Mouse (Mus musculus) neural tube, embryonic 12.5 days (tissue): ENCODE data around the gene Timm23. TPM values are rescaled to one million over a fixed set of nuclear protein-coding genes. Genes with fewer than 3 reads are reported as not detected.
A peak's percentile ranks its signal among the peaks of the same experiment; 100 is the strongest.

Experiments used
- ATAC-seq: fragments of 200-750 bp; cut with Nextera tagmentation; 2 replicates; pipeline ENCODE4 v1.8.0; 2017; ENCODE audit warnings: low read depth, mild to moderate bottlenecking, moderate TSS enrichment, moderate library complexity; ENCODE audit not compliant: low FRiP score
- H3K27ac ChIP-seq: fragments of 300-500 bp; sonication (generic); 2 replicates; pipeline ENCODE4 v1.5.1; 2016
- H3K27me3 ChIP-seq: fragments of 300-500 bp; sonication (generic); replicated peaks from 2 replicates; pipeline ENCODE4 v1.6.1; 2016; ENCODE audit warnings: mild to moderate bottlenecking
- H3K36me3 ChIP-seq: fragments of 300-500 bp; sonication (generic); 2 replicates; pipeline ENCODE4 v1.6.1; 2016; ENCODE audit warnings: mild to moderate bottlenecking
- H3K4me1 ChIP-seq: fragments of 300-500 bp; sonication (generic); 2 replicates; pipeline ENCODE4 v1.6.1; 2016
- H3K4me2 ChIP-seq: fragments of 300-500 bp; sonication (generic); replicated peaks from 2 replicates; pipeline ENCODE4 v1.6.1; 2016; ENCODE audit warnings: mild to moderate bottlenecking
- H3K4me3 ChIP-seq: fragments of 300-500 bp; sonication (generic); 2 replicates; pipeline ENCODE4 v1.5.1; 2016
- H3K9ac ChIP-seq: fragments of 300-500 bp; sonication (generic); 2 replicates; pipeline ENCODE4 v1.6.1; 2016; ENCODE audit warnings: mild to moderate bottlenecking
- H3K9me3 ChIP-seq: fragments of 300-500 bp; sonication (generic); 2 replicates; pipeline ENCODE4 v1.6.1; 2016; ENCODE audit warnings: mild to moderate bottlenecking
- WGBS: fragments of 180-500 bp; shearing (Covaris S2); methylation state at CpG from one replicate; pipeline ENCODE4 v1.1.7; 2016; 5-methylcytosine and 5-hydroxymethylcytosine counted together
- polyA plus RNA-seq: library from polyadenylated mRNA; unstranded; fragments of >200 nt; fragmentation: Nextera tagmentation; extraction: Ambion mirVana; gene quantifications from 2 replicates; pipeline ENCODE4 v1.2.1, GENCODE M21; 2016

Timm23 gene
- polyA plus RNA-seq, 1 experiment from 2014 or later = 220 TPM

DNA sequence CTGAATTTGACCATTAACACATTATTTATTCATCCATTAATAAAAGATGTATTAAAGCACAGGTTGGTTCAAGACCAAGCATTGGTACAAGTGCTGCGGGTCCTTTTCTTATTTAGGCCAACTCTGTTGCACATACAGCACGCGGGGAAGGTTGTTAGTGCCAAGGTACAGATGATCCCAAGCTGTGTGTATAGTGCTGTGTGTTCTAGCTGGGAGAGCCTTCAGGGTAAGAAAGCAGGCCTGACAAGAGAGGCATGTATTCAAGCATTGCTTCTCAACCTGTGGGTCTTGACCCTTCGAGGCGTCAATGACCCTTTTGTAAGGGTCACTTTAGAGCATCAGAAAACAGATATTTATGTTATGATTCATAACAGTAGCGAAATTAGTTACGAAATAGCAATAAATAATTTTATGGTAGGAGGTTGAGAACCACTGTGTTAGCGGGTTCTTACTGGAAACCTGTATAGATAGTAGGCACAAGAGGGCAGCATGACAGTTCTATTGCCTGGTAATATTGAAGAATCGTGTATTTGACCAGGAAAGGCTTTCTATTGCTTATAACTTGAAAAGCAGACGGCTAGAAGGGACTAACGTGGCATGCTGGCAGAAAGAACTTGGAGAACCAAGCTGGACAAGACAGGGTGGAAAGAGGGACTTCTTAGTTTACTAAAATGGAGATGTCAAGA, 38.4 kb downstream of the Timm23 start:
- Histone ChIP-seq H3K4me1 (peaks cover 22% of the 10 kb centered on the region), H3K9me3 (no peaks in the 10 kb centered on the region), H3K9ac (no peak overlapping the region), H3K4me3 (no peak overlapping the region), H3K36me3 (no peaks in the 10 kb centered on the region), H3K27me3 (no peaks in the 10 kb centered on the region), H3K4me2 (no peak overlapping the region), H3K27ac (no peak overlapping the region)
- no peak for ATAC-seq
- 91% methylated on average over 11 of the region's 11 CpGs for WGBS

DNA sequence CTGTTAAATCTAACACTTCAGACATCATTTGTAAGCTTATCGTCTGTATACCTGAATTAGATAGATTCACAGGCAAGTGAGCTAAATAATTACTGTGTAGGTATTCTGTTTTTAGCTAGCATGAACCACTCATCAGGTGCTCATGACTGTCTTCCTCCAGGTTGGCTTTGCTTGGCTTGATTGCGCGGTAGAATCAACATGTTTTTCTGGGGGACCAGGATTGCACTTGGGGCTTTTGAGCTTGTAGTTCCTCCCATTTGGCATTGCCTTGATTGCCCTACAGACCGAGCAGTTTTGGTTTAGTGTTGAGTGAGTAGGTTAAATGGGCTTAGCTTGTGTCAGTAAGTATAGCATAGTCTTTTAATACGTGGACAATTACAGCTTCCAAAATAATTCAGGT, 39.5 kb downstream of the Timm23 start:
- no peaks in the 10 kb centered on the region for H3K9me3 ChIP-seq
- no peak overlapping the region for H3K9ac ChIP-seq
- WGBS = 90% methylated on average over 5 of the region's 5 CpGs
- H3K4me2 ChIP-seq = no peak overlapping the region
- H3K27me3 ChIP-seq = no peaks in the 10 kb centered on the region
- H3K27ac ChIP-seq = no peak overlapping the region
- H3K36me3 ChIP-seq = no peaks in the 10 kb centered on the region
- H3K4me1 ChIP-seq = peaks cover 22% of the 10 kb centered on the region
- ATAC-seq = no peak
- no peak overlapping the region for H3K4me3 ChIP-seq

DNA sequence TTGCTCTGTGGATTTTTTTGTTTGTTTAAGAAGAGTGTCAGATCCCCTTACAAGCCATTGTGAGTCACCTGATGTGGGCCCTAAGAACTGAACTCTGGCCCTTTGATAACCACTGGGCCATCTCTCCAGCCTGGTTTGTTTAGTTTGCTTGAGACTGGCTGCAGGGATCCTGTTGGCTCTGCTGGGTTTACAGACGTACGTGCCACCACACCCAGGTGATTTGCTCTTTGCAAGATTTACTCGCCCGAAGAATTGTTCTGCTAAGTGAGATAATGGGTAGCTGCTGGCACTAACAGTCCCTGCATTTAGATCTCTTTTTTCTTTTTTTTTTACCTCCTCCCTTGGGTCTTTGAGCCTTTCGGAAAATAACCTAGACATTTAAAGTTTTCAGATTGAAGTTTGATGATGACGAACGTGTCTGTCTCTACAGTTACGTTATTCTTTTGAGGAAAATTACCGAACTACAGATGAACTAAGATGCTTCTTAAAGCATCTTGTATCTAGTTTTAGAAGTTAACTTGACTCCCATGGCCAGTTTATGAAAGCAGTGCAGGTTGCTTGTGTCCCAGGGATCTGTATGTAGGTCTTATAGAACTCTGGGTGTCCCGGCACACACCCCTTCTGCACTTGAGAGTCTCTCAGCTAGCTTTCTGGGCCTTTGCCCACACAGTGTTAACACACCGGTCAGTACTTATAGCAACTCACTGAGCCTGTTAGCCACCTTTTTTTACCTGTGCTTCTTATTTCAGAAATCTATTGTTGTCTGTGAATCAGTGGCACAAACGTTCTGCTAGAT, 40.4 kb downstream of the Timm23 start:
- 88% methylated on average over 12 of the region's 12 CpGs for WGBS
- H3K27me3 ChIP-seq = no peaks in the 10 kb centered on the region
- H3K4me2 ChIP-seq = peak overlapping the region; percentile 86
- no peaks in the 10 kb centered on the region for H3K36me3 ChIP-seq
- ATAC-seq = no peak
- no peak overlapping the region for H3K27ac ChIP-seq
- H3K9ac ChIP-seq = 0 out of 2 replicates have a peak overlapping the region, but pooled peaks have one; percentile 82
- peak overlapping the region; percentile 67; the same call in 1 of the 2 replicates for H3K4me3 ChIP-seq
- H3K9me3 ChIP-seq = no peaks in the 10 kb centered on the region
- peaks cover 22% of the 10 kb centered on the region for H3K4me1 ChIP-seq

DNA sequence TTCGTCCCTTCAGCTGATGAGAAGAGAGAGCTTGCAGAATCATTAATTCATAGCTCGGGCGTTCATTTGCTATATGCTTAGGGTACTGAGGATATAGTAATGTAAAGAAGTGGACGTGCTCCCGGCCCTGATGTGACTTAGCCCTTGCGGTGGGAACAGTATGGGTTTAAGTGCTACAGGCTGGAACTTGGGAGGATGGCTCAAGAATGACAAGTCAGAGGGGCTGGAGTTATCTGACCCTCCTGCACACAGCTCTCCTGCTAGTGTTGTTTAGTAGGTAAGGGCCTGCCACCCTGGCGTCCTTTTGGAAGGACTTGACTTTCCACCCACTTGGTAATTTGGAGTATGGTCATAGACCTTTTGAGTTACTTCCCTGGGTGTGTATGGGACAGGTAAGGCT, 41.1 kb downstream of the Timm23 start:
- WGBS = 44% methylated on average over 7 of the region's 7 CpGs
- Histone ChIP-seq H3K4me2 (peak overlapping the region; percentile 86), H3K9me3 (no peaks in the 10 kb centered on the region), H3K27me3 (no peaks in the 10 kb centered on the region), H3K4me3 (peak overlapping the region; percentile 67), H3K4me1 (peaks cover 20% of the 10 kb centered on the region), H3K9ac (peak overlapping the region; percentile 82), H3K36me3 (no peaks in the 10 kb centered on the region), H3K27ac (no peak overlapping the region)
- ATAC-seq = no peak

DNA sequence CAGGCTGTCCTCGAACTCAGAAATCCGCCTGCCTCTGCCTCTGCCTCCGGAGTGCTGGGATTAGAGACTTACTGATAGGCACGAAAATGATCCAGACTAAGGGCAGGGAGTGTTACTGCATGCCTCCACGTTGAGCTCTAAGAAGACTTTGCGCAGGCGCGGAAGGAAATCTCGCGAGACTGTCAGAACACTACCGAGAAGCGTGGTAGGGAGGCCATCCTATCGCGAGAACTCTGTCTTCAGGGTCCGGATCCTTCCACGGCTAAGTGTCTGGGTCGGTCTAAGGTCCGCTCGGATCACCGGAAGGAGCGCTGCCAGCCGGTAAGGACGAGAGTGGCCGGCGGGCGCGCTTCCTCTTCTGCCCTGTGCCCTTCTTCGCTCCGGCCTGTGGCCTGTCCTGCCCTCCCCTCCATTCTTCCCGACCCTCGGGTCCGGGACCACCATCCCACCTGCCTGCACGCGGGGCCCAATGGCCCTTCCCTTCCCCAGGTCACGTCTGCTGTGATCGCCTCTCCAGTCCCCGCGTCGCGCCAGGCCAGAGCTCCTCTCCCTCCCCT, 41.9 kb downstream of the Timm23 start, which contains the start of gene Ncoa4:
Ncoa4 (plus strand) TSS at position 176 of the 557 bp plus-strand sequence.
- Histone ChIP-seq H3K4me2 (peak within 1 kb of the TSS; percentile 86), H3K36me3 (no peaks in the 10 kb centered on the region), H3K4me3 (peak within 1 kb of the TSS; percentile 67), H3K4me1 (peaks cover 14% of the 10 kb centered on the region), H3K27me3 (no peaks in the 10 kb centered on the region), H3K9me3 (no peaks in the 10 kb centered on the region), H3K9ac (peak within 1 kb of the TSS; percentile 82), H3K27ac (peak within 1 kb of the TSS; percentile 15; the same call in 1 of the 2 replicates)
- 1% methylated on average over 40 of the region's 40 CpGs for WGBS
- peak; percentile 96 for ATAC-seq

DNA sequence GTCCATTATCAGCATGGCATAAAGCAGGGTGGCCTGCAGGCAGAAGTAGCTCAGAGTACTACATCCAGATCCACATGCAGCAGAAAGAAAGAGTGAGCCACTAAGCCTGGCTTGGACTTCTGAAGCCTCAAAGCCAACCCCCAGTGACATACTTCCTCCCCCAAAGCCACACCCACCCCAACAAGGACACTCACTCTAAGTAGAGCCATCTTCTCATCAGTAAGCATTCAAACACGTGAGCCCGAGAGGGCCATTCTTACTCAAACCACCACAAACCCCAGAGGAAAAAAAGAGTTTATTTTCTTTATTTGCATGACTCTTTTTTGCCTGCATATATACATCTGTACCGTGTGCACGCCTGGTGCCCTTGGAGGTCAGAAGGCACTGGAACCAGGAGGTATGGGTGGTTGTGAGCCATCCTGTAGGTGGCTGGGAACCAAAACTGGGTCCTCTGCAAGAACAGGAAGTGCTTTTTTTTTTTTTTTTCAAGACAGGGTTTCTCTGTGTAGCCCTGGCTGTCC, 42.5 kb downstream of the Timm23 start:
- H3K27ac ChIP-seq = no peak overlapping the region
- ATAC-seq = no peak; the same call in 1 of the 2 replicates
- H3K4me3 ChIP-seq = peak overlapping the region; percentile 67
- no peaks in the 10 kb centered on the region for H3K36me3 ChIP-seq
- H3K4me2 ChIP-seq = peak overlapping the region; percentile 86
- no peaks in the 10 kb centered on the region for H3K27me3 ChIP-seq
- 40% methylated on average over 4 of the region's 4 CpGs for WGBS
- peaks cover 14% of the 10 kb centered on the region for H3K4me1 ChIP-seq
- H3K9me3 ChIP-seq = no peaks in the 10 kb centered on the region
- no peak overlapping the region for H3K9ac ChIP-seq

DNA sequence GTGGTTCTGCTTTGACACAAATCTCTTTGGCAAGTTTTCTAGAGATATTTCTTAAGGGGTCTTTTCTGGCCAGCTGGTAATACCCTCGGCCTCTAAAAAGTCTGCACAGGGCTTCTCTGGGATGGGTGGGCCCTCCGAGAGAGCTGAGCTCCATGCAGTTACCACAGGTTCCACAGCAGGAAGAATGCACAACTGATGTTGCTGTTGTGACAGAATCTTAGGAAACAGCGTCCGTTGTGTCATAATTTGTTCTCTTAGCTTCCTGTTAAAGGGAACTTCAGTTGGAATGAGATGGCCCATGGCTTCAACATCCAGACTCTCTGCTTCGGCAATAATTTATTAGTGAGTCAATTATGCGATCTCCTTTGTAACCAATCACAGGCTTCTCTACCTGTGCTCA, 46.9 kb downstream of the Timm23 start:
- Histone ChIP-seq H3K9ac (no peak overlapping the region), H3K9me3 (no peaks in the 10 kb centered on the region), H3K27ac (no peak overlapping the region), H3K36me3 (no peaks in the 10 kb centered on the region), H3K27me3 (no peaks in the 10 kb centered on the region), H3K4me1 (peaks cover 3% of the 10 kb centered on the region; the same call in 1 of the 2 replicates), H3K4me2 (no peak overlapping the region), H3K4me3 (no peak overlapping the region)
- WGBS = 89% methylated on average over 6 of the region's 6 CpGs
- ATAC-seq = no peak

DNA sequence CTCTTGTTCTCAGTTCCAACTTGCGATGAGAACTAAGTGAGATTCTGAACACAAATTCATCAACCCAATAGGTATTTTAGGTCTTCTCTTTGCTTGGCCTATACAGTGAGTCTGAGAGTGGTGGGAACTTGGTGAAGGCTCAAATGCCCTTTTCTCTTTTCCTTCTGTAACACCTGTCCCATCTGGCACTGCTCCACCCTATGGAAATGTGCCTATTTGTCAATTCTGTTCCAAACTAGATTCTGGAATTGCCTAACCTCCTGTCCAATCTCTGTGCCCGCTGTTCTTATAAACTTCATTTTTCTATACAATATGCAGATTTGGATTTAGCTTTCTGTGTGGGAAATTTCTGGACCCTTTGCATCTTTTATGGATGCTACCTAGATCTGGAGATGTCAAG, 48.5 kb downstream of the Timm23 start:
- Histone ChIP-seq H3K4me2 (no peak overlapping the region), H3K27me3 (no peaks in the 10 kb centered on the region), H3K9me3 (no peaks in the 10 kb centered on the region), H3K9ac (no peak overlapping the region), H3K4me1 (no peaks in the 10 kb centered on the region), H3K27ac (no peak overlapping the region), H3K4me3 (no peak overlapping the region), H3K36me3 (no peaks in the 10 kb centered on the region)
- ATAC-seq = no peak
- WGBS = 93% methylated on average over 2 of the region's 2 CpGs

DNA sequence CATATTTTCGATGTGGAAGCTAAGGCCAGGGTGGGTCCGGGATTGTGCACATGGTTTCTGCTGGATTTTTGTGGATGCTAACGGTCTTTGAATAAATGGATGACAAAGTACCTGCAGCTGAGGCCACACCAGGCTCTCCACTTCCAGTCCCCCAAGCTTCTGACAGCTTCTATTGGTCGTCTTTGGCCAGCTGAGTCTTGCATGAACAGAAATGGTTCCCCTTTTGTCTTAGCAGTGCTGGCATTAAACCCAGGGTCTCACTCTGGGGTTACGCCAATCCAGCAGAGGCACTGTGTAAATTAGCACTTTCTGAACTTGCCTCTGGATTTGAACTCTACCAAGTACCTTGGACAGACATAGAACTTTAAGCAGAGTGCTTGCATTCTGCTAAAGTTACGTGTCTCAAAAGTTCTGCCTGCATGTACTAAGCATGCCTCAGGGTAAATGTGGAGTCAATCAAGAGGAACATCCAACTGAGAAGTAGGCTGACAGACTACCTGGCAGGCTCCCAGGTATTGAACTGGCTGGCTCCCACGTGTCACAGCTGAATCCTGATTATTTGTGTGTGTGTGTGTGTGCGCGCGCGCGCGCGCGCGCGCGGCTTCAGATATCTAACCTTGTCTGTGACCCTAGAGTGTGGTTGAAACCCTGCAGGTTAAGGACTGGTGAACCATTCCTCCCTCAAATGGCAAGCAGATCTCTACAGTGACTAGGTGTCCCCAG, 49.3 kb downstream of the Timm23 start:
- ATAC-seq = no peak
- no peaks in the 10 kb centered on the region for H3K4me1 ChIP-seq
- no peaks in the 10 kb centered on the region for H3K9me3 ChIP-seq
- 93% methylated on average over 18 of the region's 18 CpGs for WGBS
- H3K36me3 ChIP-seq = no peaks in the 10 kb centered on the region
- H3K4me3 ChIP-seq = no peak overlapping the region
- no peak overlapping the region for H3K27ac ChIP-seq
- no peak overlapping the region for H3K9ac ChIP-seq
- H3K27me3 ChIP-seq = no peaks in the 10 kb centered on the region
- H3K4me2 ChIP-seq = no peak overlapping the region

DNA sequence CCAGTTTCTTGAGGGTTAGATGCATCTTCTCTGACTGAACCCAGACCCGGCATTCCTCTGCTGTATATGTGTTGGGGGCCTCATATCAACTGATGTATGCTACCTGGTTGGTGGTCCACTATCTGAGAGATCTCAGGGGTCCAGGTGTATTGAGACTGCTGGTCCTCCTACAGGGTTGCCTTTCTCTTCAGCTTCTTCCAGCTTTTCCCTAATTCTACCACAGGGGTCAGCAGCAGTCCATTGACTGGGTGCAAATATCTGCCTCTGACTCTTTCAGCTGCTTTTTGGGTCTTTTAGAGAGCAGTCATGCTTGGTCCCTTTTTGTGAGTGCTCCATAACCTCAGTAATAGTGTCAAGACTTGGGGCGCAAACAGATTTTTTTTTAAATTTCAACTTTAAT, 50.8 kb downstream of the Timm23 start:
- no peak overlapping the region for H3K27ac ChIP-seq
- no peaks in the 10 kb centered on the region for H3K4me1 ChIP-seq
- no peaks in the 10 kb centered on the region for H3K9me3 ChIP-seq
- no peak overlapping the region for H3K4me3 ChIP-seq
- no peak overlapping the region for H3K9ac ChIP-seq
- WGBS = 89% methylated on average over 2 of the region's 2 CpGs
- no peak for ATAC-seq
- H3K4me2 ChIP-seq = no peak overlapping the region
- no peaks in the 10 kb centered on the region for H3K36me3 ChIP-seq
- H3K27me3 ChIP-seq = no peaks in the 10 kb centered on the region

DNA sequence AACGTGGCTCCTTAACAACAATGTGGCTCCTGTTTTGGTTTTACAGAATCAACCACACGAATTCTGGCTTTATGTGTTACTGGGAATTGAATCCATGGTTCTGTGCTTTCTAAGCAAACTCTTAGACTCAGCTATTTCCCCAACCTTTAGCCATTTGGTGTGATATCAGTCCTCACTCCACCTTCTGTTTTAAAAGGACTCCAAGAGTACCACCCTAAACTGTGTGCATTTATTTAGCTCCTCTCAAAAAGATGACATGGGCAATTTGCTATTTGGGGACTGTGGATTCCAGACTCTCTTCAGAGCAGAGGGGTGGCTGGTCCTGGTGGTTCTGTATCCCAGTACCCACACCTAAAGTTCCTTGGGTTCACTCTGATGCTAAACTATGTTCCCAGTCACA, 55.1 kb downstream of the Timm23 start:
- 70% methylated on average over 2 of the region's 2 CpGs for WGBS
- H3K4me1 ChIP-seq = no peaks in the 10 kb centered on the region
- no peak overlapping the region for H3K4me2 ChIP-seq
- H3K36me3 ChIP-seq = no peaks in the 10 kb centered on the region
- H3K9ac ChIP-seq = no peak overlapping the region
- H3K4me3 ChIP-seq = no peak overlapping the region
- H3K27me3 ChIP-seq = no peaks in the 10 kb centered on the region
- no peak for ATAC-seq
- H3K27ac ChIP-seq = no peak overlapping the region
- no peaks in the 10 kb centered on the region for H3K9me3 ChIP-seq
